Mouse (Mus musculus) testis, adult 2 months (tissue): ENCODE measurements around the gene Arl4c.

Experiments
- CTCF ChIP-seq: fragments of 200-500 bp; IDR thresholded peaks from 2 replicates; pipeline ENCODE4 v1.5.1; 2012; ENCODE audit warnings: low read depth, mild to moderate bottlenecking, inconsistent platforms, low read length, moderate library complexity; ENCODE audit not compliant: control insufficient read depth, insufficient read depth, insufficient replicate concordance
- POLR2A ChIP-seq: fragments of 200-500 bp; IDR thresholded peaks from 2 replicates; pipeline ENCODE4 v1.6.1; 2012; ENCODE audit warnings: low read depth, mild to moderate bottlenecking, inconsistent platforms, low read length, moderate library complexity; ENCODE audit not compliant: control insufficient read depth

DNA sequence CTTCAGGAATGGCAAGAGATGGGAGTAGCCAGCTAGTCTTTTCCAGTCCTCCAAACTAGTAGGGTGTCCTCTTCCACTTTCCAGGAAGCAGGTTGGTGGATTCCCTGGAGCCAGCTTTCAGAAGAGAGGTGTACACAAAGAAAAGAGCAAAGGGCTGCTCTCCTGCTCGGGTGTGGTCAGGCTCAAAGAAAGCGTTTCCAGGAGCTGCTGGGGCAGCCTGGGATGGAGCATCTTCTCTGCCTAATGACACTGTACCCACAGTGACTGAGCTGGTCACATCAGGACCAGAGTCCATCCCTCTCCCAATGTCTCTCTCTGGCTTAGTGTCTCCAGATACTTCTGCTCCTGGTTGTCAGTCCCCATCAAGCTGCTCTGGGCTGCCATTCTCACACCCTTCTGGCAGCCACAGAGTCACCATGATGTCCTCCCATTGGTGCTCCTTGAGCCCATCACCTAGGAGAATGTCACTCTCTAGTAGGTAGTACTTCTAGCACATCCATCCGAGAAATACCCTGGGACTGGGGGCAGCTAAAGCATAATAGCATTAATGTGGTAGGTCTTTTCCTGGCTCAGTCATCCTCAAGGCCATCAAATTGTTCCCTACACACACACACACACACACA lies 46.4 kb downstream of the Arl4c start:
- no peak for TF ChIP-seq CTCF
- no peak for TF ChIP-seq POLR2A
